Mouse (Mus musculus) ES-E14 (cell line): ENCODE measurements at regions not wholly inside any gene's neighbourhood (a gene's known extent, or its start where the extent isn't known, plus 50 kb on each side); places are given as distances from the start of the nearest gene placed in this dataset.

Experiments
- CHD2 ChIP-seq: IDR thresholded peaks from 2 replicates; pipeline ENCODE4 v1.6.1; 2014; ENCODE audit warnings: mild to moderate bottlenecking, low read depth, low read length, inconsistent platforms
- ZC3H11A ChIP-seq: IDR thresholded peaks from 2 replicates; pipeline ENCODE4 v1.6.1; 2012; ENCODE audit warnings: low read depth, mild to moderate bottlenecking, inconsistent platforms, low read length, borderline replicate concordance

DNA sequence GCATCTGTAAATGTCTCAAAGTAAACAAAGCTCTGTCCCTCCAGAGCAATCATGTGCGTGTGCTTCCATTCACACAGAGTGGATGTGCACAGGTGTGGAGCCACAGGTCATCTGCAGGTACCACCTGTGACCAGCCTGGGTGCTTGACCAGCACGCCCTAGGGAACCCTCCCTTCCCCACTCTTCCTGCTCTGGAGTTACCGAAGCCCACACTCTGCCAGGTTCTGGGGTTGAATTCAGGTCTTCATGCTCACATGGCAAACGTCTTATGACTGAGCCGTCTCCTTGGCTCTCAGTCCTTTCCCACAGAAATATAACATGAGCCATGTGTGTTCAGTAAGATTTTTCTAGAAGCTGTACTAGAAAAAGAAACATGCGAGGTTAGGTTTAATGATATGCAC, 140.0 kb upstream of the Irf2bp2 start:
- TF ChIP-seq CHD2 (no peak), ZC3H11A (no peak)
